Mouse (Mus musculus): ENCODE data around the gene Ptpn18. TPM values are rescaled to one million over a fixed set of nuclear protein-coding genes. Genes with fewer than 3 reads are reported as not detected.
"Not testable (repeated sequence)": the region's sequence is repeated elsewhere in the genome, so short reads cannot be mapped to it uniquely, and the experiment has no call there.

The Ptpn18 gene
- polyA plus RNA-seq, 1 experiment from 2014 or later, result 18.2 TPM

GRCm38 (mm10) chr1:34437366-34437765, 22.2 kb upstream of the Ptpn18 start:
- H3K4me2 ChIP-seq; ATAC-seq (replicated peaks; ENCODE audit: low FRiP score); H3K27me3 ChIP-seq; H3K9ac ChIP-seq; H3K9me3 ChIP-seq (replicated peaks); H3K27ac ChIP-seq; H3K4me3 ChIP-seq (replicated peaks): not testable (repeated sequence)
- H3K4me1 ChIP-seq, result peaks cover 34% of the 10 kb centered on the region
- 91% methylated on average over 8 of the region's 8 CpGs for WGBS
- H3K36me3 ChIP-seq, result peaks cover 20% of the 10 kb centered on the region; the same call in 1 of the 2 replicates

- no peak for ATAC-seq (replicated peaks; ENCODE audit: low FRiP score)
Measured at GRCm38 (mm10) chr1:34438381-34439051, 21.0 kb upstream of the Ptpn18 start.

GRCm38 (mm10) chr1:34439215-34439960, 20.2 kb upstream of the Ptpn18 start, which contains the start of the genes Ccdc115 and Imp4:
Gene Ccdc115, minus strand, starts transcription at chr1:34439672.
Gene Imp4, plus strand, starts transcription at chr1:34439851.
- Histone ChIP-seq H3K4me1 (peaks cover 22% of the 10 kb centered on the region), H3K27me3 (no peaks in the 10 kb centered on the region), H3K36me3 (peaks cover 39% of the 10 kb centered on the region), H3K4me3 (replicated peaks) (peak within 1 kb of the TSS; percentile 89), H3K27ac (peak within 1 kb of the TSS; percentile 86), H3K9ac (peak within 1 kb of the TSS; percentile 65), H3K9me3 (replicated peaks) (no peaks in the 10 kb centered on the region), H3K4me2 (peak within 1 kb of the TSS; percentile 62)
- ATAC-seq (replicated peaks; ENCODE audit: low FRiP score), result peak; percentile 96
- WGBS, result under 1% methylated on average over 48 of the region's 48 CpGs

More at GRCm38 (mm10) chr1:34438381-34439051, 21.0 kb upstream of the Ptpn18 start:
- Histone ChIP-seq H3K4me2 (peak overlapping the region; percentile 62), H3K9me3 (replicated peaks) (no peaks in the 10 kb centered on the region), H3K4me3 (replicated peaks) (peak overlapping the region; percentile 89), H3K27ac (no peak overlapping the region), H3K36me3 (peaks cover 31% of the 10 kb centered on the region), H3K9ac (peak overlapping the region; percentile 56), H3K4me1 (peaks cover 30% of the 10 kb centered on the region), H3K27me3 (no peaks in the 10 kb centered on the region)
- 40% methylated on average over 15 of the region's 20 CpGs for WGBS

- H3K9ac ChIP-seq, result peak overlapping the region; percentile 65
- H3K4me1 ChIP-seq, result peaks cover 22% of the 10 kb centered on the region
- peaks cover 46% of the 10 kb centered on the region for H3K36me3 ChIP-seq
- peak overlapping the region; percentile 82 for H3K27ac ChIP-seq
- WGBS, result 8% methylated on average over 31 of the region's 31 CpGs
- H3K27me3 ChIP-seq, result no peaks in the 10 kb centered on the region
- peak overlapping the region; percentile 89 for H3K4me3 ChIP-seq (replicated peaks)
- H3K9me3 ChIP-seq (replicated peaks), result no peaks in the 10 kb centered on the region
- ATAC-seq (replicated peaks; ENCODE audit: low FRiP score), result peak; percentile 57
- peak overlapping the region; percentile 62 for H3K4me2 ChIP-seq
Measured at GRCm38 (mm10) chr1:34439961-34440630, 19.5 kb upstream of the Ptpn18 start.

- Histone ChIP-seq H3K4me1 (peaks cover 18% of the 10 kb centered on the region), H3K27ac (no peak overlapping the region), H3K4me3 (replicated peaks) (no peak overlapping the region), H3K4me2 (no peak overlapping the region), H3K27me3 (no peaks in the 10 kb centered on the region), H3K36me3 (peaks cover 54% of the 10 kb centered on the region), H3K9me3 (replicated peaks) (no peaks in the 10 kb centered on the region), H3K9ac (no peak overlapping the region)
- no peak for ATAC-seq (replicated peaks; ENCODE audit: low FRiP score)
- 94% methylated on average over 6 of the region's 6 CpGs for WGBS
Measured at GRCm38 (mm10) chr1:34443124-34443523, 16.4 kb upstream of the Ptpn18 start.

- Histone ChIP-seq H3K4me2 (no peak overlapping the region; the same call in 1 of the 2 replicates), H3K27ac (no peak overlapping the region), H3K9ac (no peak overlapping the region), H3K9me3 (replicated peaks) (no peaks in the 10 kb centered on the region), H3K4me1 (peaks cover 15% of the 10 kb centered on the region; the same call in 1 of the 2 replicates), H3K27me3 (peaks cover 45% of the 10 kb centered on the region), H3K4me3 (replicated peaks) (no peak overlapping the region), H3K36me3 (no peaks in the 10 kb centered on the region)
- ATAC-seq (replicated peaks; ENCODE audit: low FRiP score), result no peak
- 27% methylated on average over 8 of the region's 8 CpGs for WGBS
Measured at GRCm38 (mm10) chr1:34458431-34458830, 1.1 kb upstream of the Ptpn18 start.

- under 1% methylated on average over 15 of the region's 15 CpGs for WGBS
- Histone ChIP-seq H3K27ac (peak overlapping the region; percentile 46; the same call in 1 of the 2 replicates), H3K27me3 (peaks cover 45% of the 10 kb centered on the region), H3K9ac (peak overlapping the region; percentile 50), H3K9me3 (replicated peaks) (no peaks in the 10 kb centered on the region), H3K36me3 (no peaks in the 10 kb centered on the region), H3K4me3 (replicated peaks) (peak overlapping the region; percentile 54), H3K4me2 (peak overlapping the region; percentile 92), H3K4me1 (peaks cover 15% of the 10 kb centered on the region; the same call in 1 of the 2 replicates)
- ATAC-seq (replicated peaks; ENCODE audit: low FRiP score), result peak; percentile 59
Measured at GRCm38 (mm10) chr1:34460061-34460441, 489 bp downstream of the Ptpn18 start.

- 14% methylated on average over 7 of the region's 7 CpGs for WGBS
- Histone ChIP-seq H3K4me2 (no peak overlapping the region), H3K27ac (no peak overlapping the region), H3K4me3 (replicated peaks) (no peak overlapping the region), H3K36me3 (no peaks in the 10 kb centered on the region), H3K9ac (no peak overlapping the region), H3K4me1 (peaks cover 15% of the 10 kb centered on the region; the same call in 1 of the 2 replicates), H3K27me3 (peaks cover 30% of the 10 kb centered on the region), H3K9me3 (replicated peaks) (no peaks in the 10 kb centered on the region)
- no peak for ATAC-seq (replicated peaks; ENCODE audit: low FRiP score)
Measured at GRCm38 (mm10) chr1:34462766-34463165, 3.2 kb downstream of the Ptpn18 start.

- Histone ChIP-seq H3K9ac (no peak overlapping the region), H3K4me1 (peaks cover 9% of the 10 kb centered on the region; the same call in 1 of the 2 replicates), H3K27me3 (peaks cover 15% of the 10 kb centered on the region), H3K4me2 (no peak overlapping the region), H3K27ac (no peak overlapping the region), H3K4me3 (replicated peaks) (no peak overlapping the region), H3K36me3 (no peaks in the 10 kb centered on the region), H3K9me3 (replicated peaks) (no peaks in the 10 kb centered on the region)
- ATAC-seq (replicated peaks; ENCODE audit: low FRiP score), result no peak
- WGBS, result 87% methylated on average over 8 of the region's 8 CpGs
Measured at GRCm38 (mm10) chr1:34464310-34464817, 4.8 kb downstream of the Ptpn18 start.

- Histone ChIP-seq H3K9ac (no peak overlapping the region), H3K4me1 (peaks cover 3% of the 10 kb centered on the region; the same call in 1 of the 2 replicates), H3K27ac (no peak overlapping the region), H3K27me3 (peaks cover 7% of the 10 kb centered on the region), H3K36me3 (no peaks in the 10 kb centered on the region), H3K4me2 (no peak overlapping the region), H3K9me3 (replicated peaks) (no peaks in the 10 kb centered on the region), H3K4me3 (replicated peaks) (no peak overlapping the region)
- no peak for ATAC-seq (replicated peaks; ENCODE audit: low FRiP score)
- 79% methylated on average over 6 of the region's 6 CpGs for WGBS
Measured at GRCm38 (mm10) chr1:34465445-34465844, 5.9 kb downstream of the Ptpn18 start.

GRCm38 (mm10) chr1:34468051-34468450, 8.5 kb downstream of the Ptpn18 start:
- Histone ChIP-seq H3K4me2 (no peak overlapping the region), H3K9ac (no peak overlapping the region), H3K9me3 (replicated peaks) (no peaks in the 10 kb centered on the region), H3K4me1 (peaks cover 11% of the 10 kb centered on the region), H3K36me3 (no peaks in the 10 kb centered on the region), H3K4me3 (replicated peaks) (no peak overlapping the region), H3K27me3 (peaks cover 11% of the 10 kb centered on the region), H3K27ac (no peak overlapping the region)
- 70% methylated on average over 3 of the region's 3 CpGs for WGBS
- ATAC-seq (replicated peaks; ENCODE audit: low FRiP score), result no peak

All from kidney, embryonic 15.5 days (tissue).